Mouse (Mus musculus): ENCODE data around the gene Atp5g3. TPM values are rescaled to one million over a fixed set of nuclear protein-coding genes. Genes with fewer than 3 reads are reported as not detected.
"Not testable (repeated sequence)": the region's sequence is repeated elsewhere in the genome, so short reads cannot be mapped to it uniquely, and the experiment has no call there.

Gene Atp5g3
- total RNA-seq, 2 experiments from 2014 or later, result 1,655 to 1,960 TPM

GRCm38 (mm10) chr2:73902328-73902727 is 8.8 kb downstream of the Atp5g3 start:
- intact Hi-C loops (cut with DNase I; ENCODE audit: low total_unique reads), result not testable (repeated sequence)

GRCm38 (mm10) chr2:73901169-73901568 is 10.0 kb downstream of the Atp5g3 start:
- intact Hi-C loops (cut with DNase I; ENCODE audit: low total_unique reads), result no loop called here
- DNase-seq, result no peak

More at GRCm38 (mm10) chr2:73902328-73902727, 8.8 kb downstream of the Atp5g3 start:
- not testable (repeated sequence) for DNase-seq

DNA sequence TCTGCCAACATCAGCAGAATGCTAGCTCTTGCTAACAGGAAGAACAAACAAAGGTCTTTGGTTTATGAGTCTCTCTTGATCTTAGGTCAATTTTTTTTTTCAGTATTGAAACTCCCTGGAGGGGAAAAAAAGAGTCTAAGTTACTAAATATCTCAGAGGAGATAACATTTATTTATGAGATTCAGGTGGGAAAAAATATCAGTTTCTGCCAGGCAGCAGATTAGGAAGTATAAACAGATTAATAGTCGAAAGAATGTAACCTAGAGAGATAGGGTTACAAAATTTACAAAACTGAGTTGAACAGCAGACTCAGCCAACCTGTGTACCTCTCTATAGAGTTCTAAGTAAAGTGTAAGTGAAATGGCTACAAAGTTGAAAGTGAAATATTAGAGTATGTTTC is 10.8 kb downstream of the Atp5g3 start:
- DNase-seq, result no peak
- intact Hi-C loops (cut with DNase I; ENCODE audit: low total_unique reads), result no loop called here

- intact Hi-C loops (cut with DNase I; ENCODE audit: low total_unique reads); DNase-seq: not testable (repeated sequence)
These were observed 14.2 kb downstream of the Atp5g3 start for GRCm38 (mm10) chr2:73896919-73897318.

DNA sequence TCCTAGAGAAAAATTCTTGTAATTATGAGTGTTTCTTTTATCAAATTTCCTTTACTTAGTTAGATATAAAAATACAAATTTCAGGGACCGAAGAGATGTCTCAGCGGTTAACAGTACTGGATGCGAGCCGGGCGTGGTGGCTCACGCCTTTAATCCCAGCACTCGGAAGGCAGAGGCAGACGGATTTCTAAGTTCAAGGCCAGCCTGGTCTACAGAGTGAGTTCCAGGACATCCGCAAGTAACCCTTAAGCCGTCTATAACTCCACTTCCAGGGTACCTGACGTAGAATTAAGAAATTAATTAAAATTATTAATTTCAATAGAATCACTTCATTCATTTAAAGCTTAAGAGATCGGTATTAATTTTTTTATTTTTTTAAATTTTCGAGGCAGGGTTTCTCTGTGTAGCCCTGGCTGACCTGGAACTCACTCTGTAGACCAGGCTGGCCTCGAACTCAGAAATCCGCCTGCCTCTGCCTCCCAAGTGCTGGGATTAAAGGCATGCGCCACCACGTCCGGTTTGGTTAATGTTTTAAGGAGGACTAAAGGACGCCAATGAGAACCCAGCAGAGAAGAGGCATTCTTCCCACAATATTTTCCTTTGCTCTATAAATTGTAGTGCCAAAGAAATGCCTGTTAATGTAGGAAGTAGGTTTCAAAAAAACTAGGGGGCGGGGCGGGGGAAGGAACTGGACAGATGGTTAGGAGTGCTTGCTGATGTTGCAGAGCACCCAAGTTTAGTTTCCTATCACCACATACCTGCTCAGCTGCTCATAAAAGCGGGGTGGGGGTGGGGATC is 17.5 kb downstream of the Atp5g3 start:
- no peak for DNase-seq
- intact Hi-C loops (cut with DNase I; ENCODE audit: low total_unique reads), result no loop called here

GRCm38 (mm10) chr2:73892464-73893296 is 18.4 kb downstream of the Atp5g3 start, which contains the start of gene Atf2:
Gene Atf2, minus strand, starts transcription at chr2:73892639.
- intact Hi-C loops (cut with DNase I; ENCODE audit: low total_unique reads), result no loop called here
- peak; percentile 99 for DNase-seq

DNA sequence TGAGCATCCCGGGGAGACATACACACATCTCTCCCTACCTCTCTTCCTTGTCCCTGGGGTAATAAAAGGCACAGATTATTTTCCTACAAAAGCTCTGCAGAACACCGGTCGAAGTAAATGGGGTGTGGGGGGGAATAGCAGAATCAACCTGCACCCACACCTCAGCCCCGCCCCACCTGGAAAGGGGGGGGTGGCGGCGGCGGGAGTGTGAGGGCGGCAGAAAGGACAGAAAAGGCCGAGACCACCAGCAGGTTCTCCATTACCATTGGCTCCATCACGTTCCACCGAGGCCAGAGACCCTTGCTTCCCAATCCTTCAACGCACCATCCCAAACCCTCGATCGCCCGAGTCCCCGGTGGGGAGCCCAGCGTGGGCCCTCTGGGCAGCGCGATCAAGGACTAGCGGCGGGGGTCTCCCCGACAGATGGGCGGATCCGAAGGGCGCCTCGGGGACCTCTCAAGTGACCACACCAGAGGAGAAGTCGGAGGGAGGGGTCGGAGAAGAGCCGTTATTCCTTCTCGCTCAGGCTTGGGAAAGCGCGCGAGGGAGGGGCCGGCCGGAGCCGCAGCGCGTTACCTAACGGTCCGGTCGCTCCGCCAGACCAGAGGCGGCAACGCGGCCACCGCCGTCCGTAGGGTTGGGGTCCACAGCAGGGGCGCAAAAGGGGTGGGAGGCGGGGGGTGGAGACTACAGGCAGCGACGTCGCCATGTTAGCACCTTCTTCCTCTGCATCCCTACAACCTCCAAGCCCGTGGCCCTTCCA is 19.2 kb downstream of the Atp5g3 start:
- peak; percentile 56 for DNase-seq
- intact Hi-C loops (cut with DNase I; ENCODE audit: low total_unique reads), result no loop called here

GRCm38 (mm10) chr2:73885997-73886396 is 25.1 kb downstream of the Atp5g3 start:
- intact Hi-C loops (cut with DNase I; ENCODE audit: low total_unique reads), result no loop called here
- no peak for DNase-seq

DNA sequence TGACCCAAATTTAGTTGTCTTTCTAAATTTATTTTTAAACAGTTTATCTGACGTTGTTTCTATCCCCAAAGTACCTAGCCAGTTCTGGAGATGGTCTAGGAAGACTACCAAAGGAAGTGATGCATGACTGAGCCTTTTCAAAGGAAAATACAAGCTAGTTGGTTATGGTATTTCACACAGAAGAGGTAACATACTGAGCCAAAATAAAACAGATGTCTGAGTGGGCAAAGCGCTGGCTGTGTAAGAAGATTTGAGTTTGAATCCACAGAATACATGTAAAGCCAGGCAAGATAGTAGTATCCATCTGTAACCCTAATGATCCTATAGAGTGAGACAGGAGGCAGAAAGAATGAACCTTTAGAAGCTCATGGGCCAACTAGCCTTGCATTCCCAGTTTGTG is 33.2 kb downstream of the Atp5g3 start:
- DNase-seq, result no peak
- intact Hi-C loops (cut with DNase I; ENCODE audit: low total_unique reads), result no loop called here

DNA sequence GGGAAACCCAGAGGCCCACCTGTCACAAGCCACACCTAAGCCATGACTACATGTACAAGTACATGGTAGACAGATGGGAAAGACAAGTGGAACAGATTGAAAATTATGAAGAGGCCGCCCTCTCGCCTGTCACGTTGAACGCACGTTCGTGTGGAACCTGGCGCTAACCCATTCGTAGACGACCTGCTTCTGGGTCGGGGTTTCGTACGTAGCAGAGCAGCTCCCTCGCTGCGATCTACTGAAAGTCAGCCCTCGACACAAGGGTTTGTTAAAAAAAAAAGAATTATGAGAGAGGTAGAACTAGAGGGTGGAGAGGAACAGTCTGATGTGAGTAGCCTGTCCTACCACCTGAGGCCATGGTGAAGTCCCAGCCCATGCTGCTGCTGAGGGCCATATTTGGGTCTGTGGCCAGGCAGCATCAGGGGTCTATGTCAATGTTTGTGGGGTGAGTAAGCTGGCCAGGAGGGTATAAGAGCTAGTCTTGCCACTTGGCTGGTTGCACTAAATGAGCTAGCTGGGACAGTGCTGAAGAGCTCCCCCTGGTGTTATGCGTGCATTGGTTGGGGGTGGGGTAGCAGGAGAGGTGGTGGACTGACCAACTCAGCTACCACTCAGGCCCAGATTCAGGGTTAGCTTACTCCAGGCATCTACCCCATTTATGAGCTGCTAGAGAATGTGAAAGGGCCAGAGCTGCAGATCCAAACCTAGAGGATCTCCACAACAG is 43.2 kb downstream of the Atp5g3 start:
- DNase-seq, result peak; percentile 4
- intact Hi-C loops (cut with DNase I; ENCODE audit: low total_unique reads), result no loop called here

DNA sequence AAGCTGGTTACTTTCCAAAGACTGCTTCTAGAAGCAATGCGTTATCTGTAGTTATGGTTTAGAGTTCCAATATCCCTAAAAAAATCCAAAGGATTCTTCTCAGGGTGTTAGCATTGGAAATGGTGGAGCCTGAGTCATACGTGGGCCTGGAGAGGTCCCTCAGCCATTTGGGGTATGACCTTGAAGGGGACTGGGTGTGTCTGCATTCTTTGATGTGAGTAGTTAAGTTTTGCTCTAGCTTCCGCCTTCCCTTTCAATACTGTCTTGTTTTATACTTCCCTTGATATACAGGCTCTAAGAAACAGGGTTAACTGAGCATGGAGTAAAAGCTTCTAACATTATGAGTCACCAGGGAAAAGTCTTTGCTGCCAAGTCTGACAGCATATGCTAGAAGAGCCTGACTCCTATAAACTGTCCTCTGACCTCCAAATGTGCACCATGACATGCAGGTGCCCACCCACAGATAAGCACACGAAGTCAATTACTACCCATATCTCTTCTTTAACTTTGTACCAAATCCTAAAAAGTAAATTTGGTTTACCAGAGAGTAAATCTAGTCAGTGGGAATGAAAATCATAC is 51.0 kb downstream of the Atp5g3 start:
- no peak for DNase-seq
- intact Hi-C loops (cut with DNase I; ENCODE audit: low total_unique reads), result no loop called here

Other genes starting within 250 kb of the Atp5g3 start
- gene Chn1, start 136.0 kb downstream of the Atp5g3 start, total RNA-seq (2021), result 10 to 100 TPM; 11.3 to 11.6 TPM
- 10 to 100 TPM; 16.6 to 20.4 TPM for gene Atf2, start 18.7 kb downstream of the Atp5g3 start, total RNA-seq (2021)